Mouse (Mus musculus) embryo, embryonic 11.5 days (tissue): ENCODE results near the gene Ckm.
A peak's percentile ranks its signal among the peaks of the same experiment; 100 is the strongest.

Experiments
- DNase-seq: peaks from one replicate; pipeline ENCODE4 v3.0.0-alpha.2; 2012; ENCODE audit warnings: low read depth, low spot score

The Ckm gene

GRCm38 (mm10) chr7:19388699-19389413 is 15.7 kb upstream of the Ckm start:
- no peak for DNase-seq

GRCm38 (mm10) chr7:19394484-19394883 is 10.1 kb upstream of the Ckm start:
- no peak for DNase-seq

- no peak for DNase-seq
These were observed 4.9 kb upstream of the Ckm start for GRCm38 (mm10) chr7:19399496-19400280.

- no peak for DNase-seq
These were observed 3.6 kb upstream of the Ckm start for GRCm38 (mm10) chr7:19400946-19401345.

GRCm38 (mm10) chr7:19402535-19403112 is 2.0 kb upstream of the Ckm start:
- DNase-seq, result no peak

- DNase-seq, result no peak
These were observed 762 bp upstream of the Ckm start, which contains the start of gene Klc3 for GRCm38 (mm10) chr7:19403731-19404296. Klc3 (minus strand) TSS chr7:19404104.

GRCm38 (mm10) chr7:19405417-19405816 is 841 bp downstream of the Ckm start:
- peak; percentile 62 for DNase-seq

GRCm38 (mm10) chr7:19409753-19410152 is 5.2 kb downstream of the Ckm start:
- DNase-seq, result no peak

GRCm38 (mm10) chr7:19410766-19411344 is 6.3 kb downstream of the Ckm start:
- no peak for DNase-seq

GRCm38 (mm10) chr7:19411783-19412182 is 7.2 kb downstream of the Ckm start:
- DNase-seq, result no peak

GRCm38 (mm10) chr7:19413525-19413924 is 8.9 kb downstream of the Ckm start:
- DNase-seq, result no peak

GRCm38 (mm10) chr7:19416590-19416989 is 12.0 kb downstream of the Ckm start:
- no peak for DNase-seq

GRCm38 (mm10) chr7:19420121-19420520 is 15.5 kb downstream of the Ckm start:
- DNase-seq, result no peak

- DNase-seq, result peak; percentile 68
These were observed 16.5 kb downstream of the Ckm start for GRCm38 (mm10) chr7:19420821-19421636.

GRCm38 (mm10) chr7:19423083-19423482 is 18.5 kb downstream of the Ckm start:
- no peak for DNase-seq

GRCm38 (mm10) chr7:19424051-19424450 is 19.5 kb downstream of the Ckm start:
- DNase-seq, result no peak

GRCm38 (mm10) chr7:19426349-19426748 is 21.8 kb downstream of the Ckm start:
- DNase-seq, result no peak

- no peak for DNase-seq
These were observed 22.3 kb downstream of the Ckm start for GRCm38 (mm10) chr7:19426888-19427287.

GRCm38 (mm10) chr7:19427999-19428650 is 23.5 kb downstream of the Ckm start:
- no peak for DNase-seq

- no peak for DNase-seq
These were observed 25.1 kb downstream of the Ckm start for GRCm38 (mm10) chr7:19429726-19430125.
